18 mouse cellular contexts compared by ENCODE assay signal in the genomic region with DNA sequence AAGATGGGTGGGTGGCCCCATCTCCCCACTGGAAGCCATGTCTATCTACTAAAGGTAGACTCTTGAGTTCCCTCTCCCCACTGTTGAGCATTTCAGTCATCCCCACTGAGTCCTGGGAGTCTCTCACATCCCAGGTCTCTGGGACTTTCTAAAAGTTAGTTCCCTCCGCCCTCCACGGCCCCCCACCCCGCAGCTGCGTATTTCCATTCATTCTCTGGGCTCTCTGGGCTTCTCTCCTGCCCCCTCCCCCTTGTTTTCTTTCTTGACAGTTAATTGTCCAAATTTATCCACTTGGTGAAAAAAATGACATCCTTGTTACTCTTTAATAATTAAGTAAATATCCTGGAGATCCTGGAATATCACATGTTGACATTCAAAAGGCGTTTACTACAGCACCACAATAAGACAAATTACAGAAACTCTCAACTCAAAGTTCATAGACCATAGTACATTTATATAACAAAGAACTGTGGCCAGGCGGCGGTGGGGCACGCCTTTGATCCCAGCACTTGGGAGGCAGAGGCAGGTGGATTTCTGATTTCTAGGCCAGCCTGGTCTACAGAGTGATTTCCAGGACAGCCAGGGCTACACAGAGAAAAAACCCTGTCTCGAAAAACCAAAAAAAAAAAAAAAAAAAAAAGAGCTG.
DNase-seq lines count a peak whose midpoint lies in the region.
"Had no signal": no experiment of that assay in that cellular context is flagged by ENCODE, and none has a peak within 500 bp of the region (broad histone marks: within the 10 kb centered on the region; RNA-seq: fewer than 3 reads in every experiment).

No protein-coding gene starts in this region.

- peak; percentile 21 for DNase-seq in kidney, adult 11 months
- no peak for DNase-seq in kidney, postnatal 4 days
- peak; percentile 40 to 49 for DNase-seq in kidney, postnatal 36 days
- DNase-seq in kidney, adult 18-20 months = no peak
- DNase-seq in ES-CJ7 (ENCODE audit: low read depth, low spot score) (peak; percentile 45), ZHBTc4 (ENCODE audit: low read depth, low spot score) (peak; percentile 56)
- DNase-seq in frontal cortex, postnatal 36 days (ENCODE audit: low spot score in 2 of 2) = no peak
- no peak for DNase-seq in retina, embryonic 14.5 days (ENCODE audit: low spot score)
- DNase-seq: adrenal gland, adult 8-10 months; adrenal gland, postnatal 25 days; cerebellum, adult 18-20 months; cerebellum, adult 9-10 months; cerebellum, postnatal 14 days; forebrain, postnatal 0 days; gastrocnemius, postnatal 25 days; heart, adult 18-20 months; heart, postnatal 10 days; heart, postnatal 36 days had no signal

Comparison
In these comparisons a context has a peak if more than half of its experiments do, and no peak if none do; other contexts are left out.
1. DNase-seq: peak in kidney, adult 11 months (single experiment), kidney, postnatal 36 days (2 of 2), ES-CJ7 (single experiment) and ZHBTc4 (single experiment); none in kidney, postnatal 4 days (0 of 2), kidney, adult 18-20 months (single experiment), frontal cortex, postnatal 36 days (0 of 2) and retina, embryonic 14.5 days (single experiment).